Mouse (Mus musculus) small intestine, adult 2 months (tissue): ENCODE measurements around the gene Fbxo36.

Experiments
- CTCF ChIP-seq: fragments of 200-500 bp; IDR thresholded peaks from 2 replicates; pipeline ENCODE4 v1.5.1; 2012; ENCODE audit warnings: low read depth, mild to moderate bottlenecking, control low read depth, inconsistent platforms, low read length, moderate library complexity, mixed read lengths; ENCODE audit not compliant: insufficient replicate concordance, insufficient read length; ENCODE audit errors: extremely low read depth
- POLR2A ChIP-seq: fragments of 200-500 bp; IDR thresholded peaks from 2 replicates; pipeline ENCODE4 v1.6.1; 2012; ENCODE audit warnings: low read depth, mild to moderate bottlenecking, control low read depth, inconsistent platforms, low read length, moderate library complexity

GRCm38 (mm10) chr1:84841061-84841460, 1.4 kb downstream of the Fbxo36 start:
- TF ChIP-seq POLR2A = no peak
- TF ChIP-seq CTCF = no peak
